Mouse (Mus musculus) sigmoid colon, adult 10 weeks (tissue): ENCODE results near the gene Sdk2. TPM values are rescaled to one million over a fixed set of nuclear protein-coding genes. Genes with fewer than 3 reads are reported as not detected.

Experiments
- polyA plus RNA-seq: library from polyadenylated mRNA; stranded (reverse); fragments of 350-450 nt; fragmentation: Illumina TruSeq; extraction: RNeasy Lipid Tissue Mini Kit (QIAGEN cat#74804); gene quantifications from one replicate; pipeline ENCODE4 v1.2.3, GENCODE M21; 2014; ENCODE audit warnings: low read depth, low replicate concordance

The Sdk2 gene
- polyA plus RNA-seq: 0.13 TPM

DNA sequence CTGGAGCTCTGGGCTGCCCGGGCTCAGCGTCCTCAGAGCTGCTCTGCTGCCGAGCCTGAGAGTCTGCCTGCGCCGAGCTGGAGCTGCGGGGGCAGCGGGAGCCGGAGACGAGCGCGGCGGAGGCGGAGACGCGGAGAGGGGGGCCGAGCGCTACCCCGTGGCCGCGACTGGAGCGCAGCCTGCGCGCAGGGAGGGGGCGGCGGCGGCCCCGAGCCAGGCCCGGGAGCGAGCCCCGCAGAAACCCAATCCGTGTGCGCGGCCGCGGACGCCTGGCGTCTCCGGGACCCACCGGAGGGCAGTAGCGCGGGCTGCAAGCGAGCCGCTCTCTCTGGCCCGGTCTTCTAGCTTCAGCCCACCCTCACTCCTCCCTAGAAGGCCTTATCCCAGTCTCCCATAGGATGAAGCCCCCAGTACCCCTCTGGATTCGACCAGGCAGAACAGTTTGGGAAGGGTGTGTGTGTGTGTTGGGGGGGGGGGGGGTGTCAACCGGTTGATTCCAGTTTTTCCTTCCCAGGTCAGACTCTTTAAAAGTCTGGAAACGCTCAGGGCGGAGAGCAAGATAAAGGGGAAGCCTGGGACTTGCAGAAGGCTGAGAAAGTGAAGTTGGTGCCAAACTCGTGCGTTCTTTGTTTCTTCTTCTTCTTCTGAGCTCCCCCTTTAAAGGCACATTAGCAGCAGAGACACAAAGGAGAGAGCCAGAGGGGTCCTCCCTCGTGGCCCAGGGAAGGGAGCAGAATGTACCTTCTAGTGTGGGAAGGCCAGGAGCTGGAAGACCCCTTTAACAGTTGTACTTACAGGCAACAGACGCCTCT, at the start of gene Sdk2:
TSS of gene Sdk2 (minus strand) at position 96 of the 812 bp plus-strand sequence.

DNA sequence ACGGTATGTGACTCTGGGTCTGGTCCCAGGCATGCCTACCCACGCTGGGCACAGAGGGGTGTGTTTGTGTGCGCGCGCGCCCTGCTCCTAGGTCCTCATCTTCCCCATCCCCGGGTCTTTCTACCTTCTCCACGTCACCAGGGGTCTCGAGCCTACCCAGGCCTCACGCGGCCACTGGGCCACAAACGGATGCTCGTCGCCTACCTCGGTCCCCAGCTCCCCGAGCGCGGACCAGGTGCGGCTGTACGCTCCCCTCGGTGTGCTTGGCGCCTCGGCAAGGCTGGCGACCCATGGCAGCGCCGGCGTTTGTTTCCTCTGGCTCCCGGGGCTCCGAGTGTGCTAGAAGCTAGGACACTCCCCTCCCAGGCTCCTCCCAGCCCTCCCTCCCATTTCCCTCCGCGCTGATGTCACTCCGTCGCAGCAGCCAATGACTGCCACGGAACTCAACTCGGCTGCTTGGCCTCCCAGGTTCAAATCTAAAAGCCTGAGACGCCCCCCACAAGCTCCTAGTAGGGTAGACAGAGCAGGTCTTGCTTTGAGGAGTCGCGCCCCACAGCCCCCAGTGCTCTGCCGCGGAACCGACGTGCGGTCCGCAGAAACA, 315.3 kb downstream of the Sdk2 start, which contains the start of gene Cdc42ep4:
TSS of gene Cdc42ep4 (minus strand) at position 398 of the 601 bp plus-strand sequence.

